Mouse (Mus musculus) splenic B cell, adult 2 months (primary cell): Measurements from ENCODE around the gene Gm29094.
A peak's percentile ranks its signal among the peaks of the same experiment; 100 is the strongest.
"Not testable (repeated sequence)": the region's sequence is repeated elsewhere in the genome, so short reads cannot be mapped to it uniquely, and the experiment has no call there.

Experiments used
- DNase-seq: peaks from one replicate; pipeline ENCODE4 v3.0.0-alpha.2; 2011; ENCODE audit warnings: low read depth, low spot score
- H3K27me3 ChIP-seq: 2 replicates; pipeline ENCODE4 v1.6.1; 2012; ENCODE audit warnings: mild to moderate bottlenecking, low read length, moderate library complexity, mixed read lengths; ENCODE audit not compliant: control insufficient read depth, poor library complexity, insufficient read depth, severe bottlenecking
- H3K36me3 ChIP-seq: 2 replicates; pipeline ENCODE4 v1.6.1; 2012; ENCODE audit warnings: mild to moderate bottlenecking, low read length, moderate library complexity, mixed read lengths; ENCODE audit not compliant: control insufficient read depth, poor library complexity, insufficient read depth, severe bottlenecking

Gm29094 gene

GRCm38 (mm10) chr9:89198969-89199416 lies at the start of gene Gm29094, which contains the start of gene Bcl2a1b:
Gene Gm29094 (plus strand): TSS chr9:89199379.
Gene Bcl2a1b (plus strand): TSS chr9:89199209.
- not testable (repeated sequence) for H3K27me3 ChIP-seq, H3K36me3 ChIP-seq
- peak; percentile 70 for DNase-seq

GRCm38 (mm10) chr9:89172539-89172938 lies 26.6 kb upstream of the Gm29094 start:
- H3K36me3 ChIP-seq, H3K27me3 ChIP-seq, DNase-seq: not testable (repeated sequence)

- peak; percentile 70 for DNase-seq
- H3K36me3 ChIP-seq, H3K27me3 ChIP-seq: not testable (repeated sequence)
Observed at GRCm38 (mm10) chr9:89178833-89179232, 20.3 kb upstream of the Gm29094 start.

GRCm38 (mm10) chr9:89179469-89179868 lies 19.7 kb upstream of the Gm29094 start:
- H3K27me3 ChIP-seq, DNase-seq, H3K36me3 ChIP-seq: not testable (repeated sequence)

GRCm38 (mm10) chr9:89187006-89187405 lies 12.2 kb upstream of the Gm29094 start:
- H3K36me3 ChIP-seq, H3K27me3 ChIP-seq, DNase-seq: not testable (repeated sequence)

- H3K36me3 ChIP-seq, DNase-seq, H3K27me3 ChIP-seq: not testable (repeated sequence)
Observed at GRCm38 (mm10) chr9:89195483-89195882, 3.7 kb upstream of the Gm29094 start.

GRCm38 (mm10) chr9:89197509-89197908 lies 1.7 kb upstream of the Gm29094 start:
- H3K27me3 ChIP-seq, DNase-seq, H3K36me3 ChIP-seq: not testable (repeated sequence)

GRCm38 (mm10) chr9:89198349-89198748 lies 830 bp upstream of the Gm29094 start:
- not testable (repeated sequence) for H3K36me3 ChIP-seq, DNase-seq, H3K27me3 ChIP-seq

- peak; percentile 71 for DNase-seq
- H3K36me3 ChIP-seq, H3K27me3 ChIP-seq: not testable (repeated sequence)
Observed at GRCm38 (mm10) chr9:89202256-89202655, 3.1 kb downstream of the Gm29094 start.

GRCm38 (mm10) chr9:89208939-89209338 lies 9.8 kb downstream of the Gm29094 start:
- H3K36me3 ChIP-seq, H3K27me3 ChIP-seq, DNase-seq: not testable (repeated sequence)

GRCm38 (mm10) chr9:89210353-89211064 lies 11.3 kb downstream of the Gm29094 start, which contains the start of gene Mthfs:
Gene Mthfs (plus strand): TSS chr9:89210676.
- not testable (repeated sequence) for H3K36me3 ChIP-seq, H3K27me3 ChIP-seq
- DNase-seq = peak; percentile 4

GRCm38 (mm10) chr9:89211065-89211858 lies 12.1 kb downstream of the Gm29094 start:
- not testable (repeated sequence) for DNase-seq, H3K36me3 ChIP-seq, H3K27me3 ChIP-seq

GRCm38 (mm10) chr9:89212428-89212827 lies 13.2 kb downstream of the Gm29094 start:
- not testable (repeated sequence) for DNase-seq, H3K27me3 ChIP-seq, H3K36me3 ChIP-seq

GRCm38 (mm10) chr9:89218174-89218573 lies 19.0 kb downstream of the Gm29094 start:
- not testable (repeated sequence) for H3K36me3 ChIP-seq, DNase-seq, H3K27me3 ChIP-seq

GRCm38 (mm10) chr9:89219668-89220067 lies 20.5 kb downstream of the Gm29094 start:
- not testable (repeated sequence) for DNase-seq, H3K27me3 ChIP-seq, H3K36me3 ChIP-seq
